Mouse (Mus musculus) cerebellum, postnatal 36 days (tissue): ENCODE measurements around the gene Ccdc9b.
A peak's percentile ranks its signal among the peaks of the same experiment; 100 is the strongest.

Source experiments
- DNase-seq, 2 experiments: peaks; one replicate each; pipeline ENCODE4 v3.0.0; 2021 to 2022; ENCODE audit warnings: mixed read lengths in 2 of 2

The Ccdc9b gene

DNA sequence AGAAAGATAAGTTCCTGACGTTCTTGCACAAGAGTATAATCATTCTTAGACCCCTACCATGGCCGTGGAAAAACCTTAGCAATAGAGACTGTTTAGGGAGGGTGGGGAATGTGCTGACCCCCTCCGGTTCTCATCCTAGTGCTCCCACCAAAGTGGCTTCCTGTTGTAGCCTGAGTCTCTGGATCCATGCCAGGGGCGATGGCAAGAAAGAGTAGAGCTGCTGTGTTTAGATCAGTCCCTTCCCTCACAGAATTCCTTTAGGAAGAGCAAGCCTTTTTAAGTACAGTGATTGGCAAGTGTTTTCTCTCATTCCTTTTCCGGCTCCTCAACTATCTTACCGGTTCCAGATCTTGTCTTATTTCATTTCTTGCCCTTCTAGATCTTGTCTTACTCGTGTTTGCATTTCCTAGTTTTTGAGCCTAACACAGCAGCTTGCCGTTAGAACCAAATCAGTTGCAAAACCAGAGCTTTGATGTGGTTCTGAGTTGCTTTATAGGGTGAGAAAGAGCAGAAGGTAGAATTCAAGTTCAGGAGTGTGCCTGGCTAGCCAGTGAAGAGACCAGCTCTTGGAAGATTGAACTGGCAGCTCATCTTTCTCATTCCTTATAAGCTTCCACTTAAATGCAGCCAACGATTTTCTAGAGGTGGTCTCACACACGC, 15.0 kb downstream of the Ccdc9b start:
- peak; percentile 49 to 50 for DNase-seq

DNA sequence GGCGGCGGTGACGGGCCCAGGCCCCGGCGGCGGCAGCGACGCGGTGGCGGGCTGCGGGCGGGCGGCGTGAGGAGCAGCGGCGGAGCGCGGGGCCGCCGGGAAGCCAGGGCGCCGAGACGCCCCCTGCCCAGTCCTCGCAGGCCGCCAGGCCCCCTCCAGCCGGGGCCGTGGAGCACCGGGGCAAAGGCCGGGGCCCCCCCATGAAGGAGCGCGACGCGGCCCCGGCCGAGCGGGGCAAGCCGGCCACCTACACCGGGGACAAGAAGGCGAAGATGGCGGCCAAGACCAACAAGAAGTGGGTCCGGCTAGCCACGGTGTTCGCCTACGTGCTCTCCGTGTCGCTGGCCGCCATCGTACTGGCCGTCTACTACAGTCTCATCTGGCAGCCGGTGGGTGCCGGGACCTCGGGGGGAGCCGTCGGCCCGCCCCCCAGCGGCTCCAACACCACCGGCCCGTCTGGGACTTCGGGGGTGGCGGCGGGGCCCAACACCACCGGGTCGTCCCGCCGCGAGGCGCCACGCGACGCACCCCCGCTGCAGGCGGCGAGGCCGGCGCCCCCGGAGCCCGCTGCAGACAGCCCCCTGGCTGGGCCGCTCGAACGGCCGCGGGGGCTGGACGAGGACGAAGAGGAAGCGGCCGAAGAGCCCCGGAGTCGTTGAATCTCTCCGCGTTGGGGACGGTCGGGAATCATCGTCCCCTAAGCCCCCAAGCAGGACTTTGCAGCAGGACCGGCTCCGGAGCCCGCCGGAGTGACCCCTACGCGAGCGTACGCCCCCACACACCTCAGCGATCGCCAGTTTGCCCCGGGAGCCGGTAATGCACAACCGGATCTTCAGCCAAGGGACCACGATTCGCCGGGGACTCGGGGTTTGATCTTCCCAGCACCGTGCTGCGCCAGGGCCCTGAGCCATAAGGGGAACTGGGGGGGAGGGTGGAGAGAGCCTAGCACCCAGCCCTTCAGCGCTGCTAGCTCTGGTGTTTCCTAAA, 16.3 kb downstream of the Ccdc9b start:
- DNase-seq = peak; percentile 47 to 54

DNA sequence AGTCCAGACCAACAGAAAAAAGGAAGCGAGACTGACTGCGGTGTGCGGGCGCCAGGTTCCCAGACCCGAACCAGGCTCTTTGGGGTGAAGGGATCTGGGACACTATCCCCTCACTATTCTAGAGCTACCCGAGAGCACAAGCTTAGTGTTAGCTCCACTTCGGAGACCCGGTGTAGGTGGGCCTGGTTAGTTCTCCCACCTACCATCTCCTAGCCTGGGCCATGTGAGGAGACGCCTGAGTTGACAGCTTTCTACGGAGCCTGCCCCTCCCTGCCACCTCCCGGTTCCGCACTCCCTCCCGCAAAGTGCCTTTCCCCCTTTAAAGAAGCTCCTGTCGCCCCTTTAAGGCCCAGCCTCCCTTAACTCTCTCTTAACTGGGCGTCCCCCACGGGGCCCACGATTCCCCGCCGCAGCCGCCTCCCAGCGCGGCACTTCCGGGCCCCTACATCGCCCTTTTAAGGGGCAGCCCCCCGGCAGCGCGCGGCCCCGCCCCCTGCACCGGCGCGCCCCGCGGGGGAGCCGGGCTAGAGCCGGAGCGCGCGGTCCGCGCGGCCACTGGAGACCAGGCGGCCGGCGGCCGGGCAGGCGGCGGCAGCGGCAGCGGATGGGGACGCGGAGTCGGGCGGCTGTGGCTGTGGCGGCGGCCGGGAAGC, 17.1 kb downstream of the Ccdc9b start, which contains the start of gene Inafm2:
Gene Inafm2, plus strand, starts transcription at position 527 of the 653 bp plus-strand sequence.
- DNase-seq = peak; percentile 86 to 92

DNA sequence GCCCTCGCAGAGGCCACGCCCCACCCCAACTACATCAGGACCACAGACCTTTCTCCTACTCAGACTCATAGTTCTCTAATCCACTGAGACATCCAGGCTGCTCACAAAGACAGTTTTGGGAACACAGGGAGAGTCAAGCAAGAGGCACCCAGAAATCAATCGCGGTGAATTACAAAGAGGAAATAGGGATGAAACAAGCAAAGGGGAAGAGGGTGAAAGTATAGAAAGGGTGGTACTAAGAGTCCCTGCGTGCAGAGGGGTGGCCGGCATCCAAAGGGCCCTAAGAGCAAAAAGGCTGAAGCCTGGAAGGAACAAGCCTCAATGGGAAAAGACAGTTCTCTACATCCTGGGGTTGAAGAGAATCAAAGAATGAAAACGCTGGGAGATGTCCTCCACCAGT, 17.8 kb downstream of the Ccdc9b start:
- DNase-seq = no peak

DNA sequence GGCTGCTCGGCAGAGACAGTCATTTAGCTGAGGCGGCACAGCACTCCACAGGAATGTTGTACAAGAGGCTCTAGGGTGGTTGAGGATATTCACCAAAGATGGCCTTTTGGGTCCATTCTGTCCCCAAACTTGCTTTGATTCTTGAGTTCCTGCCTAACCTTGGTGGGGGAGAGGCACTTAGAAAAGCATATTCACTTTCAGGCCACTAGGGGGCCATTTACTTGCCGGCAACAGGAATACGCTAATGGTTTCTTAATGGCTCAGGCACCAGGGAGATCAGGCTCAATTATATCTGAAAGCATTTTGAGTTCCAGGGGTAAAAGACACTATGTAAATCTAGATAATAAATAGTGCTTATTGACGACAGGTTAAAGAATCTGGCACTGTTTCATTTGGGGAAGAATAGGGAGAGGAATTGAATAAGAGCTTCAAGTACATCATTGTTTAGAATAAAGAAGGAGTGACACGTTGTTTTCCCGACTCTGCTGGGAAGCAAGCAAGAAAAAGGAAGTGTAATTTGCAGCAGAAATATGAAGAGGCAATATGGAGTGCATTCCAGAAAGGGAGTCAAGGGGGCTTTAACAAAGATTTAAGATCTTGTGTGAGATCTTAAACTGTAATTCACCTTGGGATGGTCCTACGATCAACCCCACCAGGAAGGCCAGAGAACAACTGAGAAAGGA, 19.1 kb downstream of the Ccdc9b start:
- DNase-seq = peak in 1 of 2 experiments; percentile 50

DNA sequence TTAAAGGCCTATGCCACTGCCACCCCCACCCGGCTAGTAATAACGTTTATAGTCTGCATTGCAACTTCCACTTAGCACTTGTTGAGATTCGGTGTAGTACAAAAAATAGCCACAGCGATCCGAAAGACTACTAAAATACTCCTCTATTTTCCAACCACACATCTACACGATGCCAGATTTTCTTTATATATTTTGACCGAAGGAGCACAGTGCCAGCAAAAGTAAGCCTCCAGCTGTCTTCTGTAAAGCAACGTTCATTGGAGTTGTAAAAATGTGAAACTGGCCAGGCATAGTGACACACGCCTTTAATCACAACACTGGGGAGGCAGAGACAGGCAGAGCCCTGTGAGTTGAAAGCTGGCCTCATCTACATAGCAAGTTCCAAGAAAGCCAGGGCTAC, 21.3 kb downstream of the Ccdc9b start:
- no peak for DNase-seq

DNA sequence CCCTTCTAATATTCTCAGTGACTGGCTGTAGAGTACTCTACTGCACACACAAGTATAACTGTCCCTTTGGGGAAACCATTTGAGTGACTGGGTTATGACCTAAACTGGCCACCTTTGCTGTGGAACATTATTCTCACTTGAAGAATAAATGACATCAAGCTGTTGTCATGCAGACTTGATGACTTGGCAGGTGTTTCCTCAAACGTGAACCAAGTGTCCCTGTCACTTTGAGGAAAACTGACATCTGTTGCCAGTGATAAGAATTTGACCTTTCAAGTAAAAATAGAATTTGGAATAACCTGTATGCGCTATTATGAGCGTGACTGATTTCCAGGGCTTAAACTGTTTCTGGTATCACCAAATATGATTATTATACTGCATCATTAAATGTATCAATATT, 22.1 kb downstream of the Ccdc9b start:
- no peak for DNase-seq

DNA sequence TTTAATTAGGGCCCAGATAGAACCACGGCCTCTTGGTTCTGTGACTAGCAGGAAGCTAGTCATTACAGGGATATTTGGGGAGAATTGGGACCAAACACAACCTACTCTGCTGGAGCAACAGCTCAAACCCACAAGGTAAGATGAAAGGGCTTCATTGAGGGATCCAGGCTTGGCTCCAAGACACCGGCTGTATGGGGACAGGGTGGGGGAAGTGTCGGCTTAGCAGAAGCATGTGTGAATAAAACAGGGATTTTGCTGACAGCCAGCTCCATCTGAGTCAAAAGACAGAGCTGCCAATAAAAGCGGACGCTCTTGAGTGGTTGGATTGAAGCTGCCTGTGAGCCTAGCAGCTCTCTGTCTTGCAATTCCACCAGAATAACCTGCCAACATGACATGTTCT, 29.1 kb downstream of the Ccdc9b start:
- DNase-seq = no peak

DNA sequence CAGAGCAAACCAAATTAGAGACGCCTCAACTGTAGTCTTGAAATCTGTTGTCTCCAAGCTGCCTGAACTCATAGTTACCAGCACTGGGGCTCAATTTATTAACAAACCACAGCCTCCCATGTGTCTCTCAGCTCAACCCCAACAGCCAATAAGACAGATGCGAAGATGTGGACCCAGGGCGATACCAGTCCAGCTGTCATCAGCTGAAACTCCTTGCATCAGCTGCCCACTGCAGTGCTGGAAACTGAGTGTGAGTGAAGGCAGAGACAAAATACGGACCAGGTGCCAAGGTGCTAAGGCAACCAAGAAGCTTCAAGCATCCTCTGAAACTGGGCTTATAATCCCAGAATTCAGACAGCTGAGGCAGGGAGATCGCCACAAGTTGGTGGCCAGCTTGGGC, 30.5 kb downstream of the Ccdc9b start:
- DNase-seq = no peak

DNA sequence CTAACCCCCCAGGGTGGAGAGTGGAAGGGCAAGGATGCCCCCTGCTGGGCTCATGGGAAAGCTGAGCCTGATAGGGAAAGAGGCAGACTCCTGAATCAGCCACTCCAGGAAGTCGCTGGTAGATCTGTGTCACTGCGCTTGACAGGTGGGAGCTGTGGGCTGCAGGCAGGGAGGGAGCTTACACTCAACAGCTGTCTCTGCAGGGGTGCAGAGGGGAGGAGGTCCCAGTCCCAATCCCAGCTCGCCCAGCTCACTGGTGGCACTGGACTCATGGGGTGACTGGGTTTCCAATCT, 31.9 kb downstream of the Ccdc9b start:
- peak in 1 of 2 experiments; percentile 29 for DNase-seq

DNA sequence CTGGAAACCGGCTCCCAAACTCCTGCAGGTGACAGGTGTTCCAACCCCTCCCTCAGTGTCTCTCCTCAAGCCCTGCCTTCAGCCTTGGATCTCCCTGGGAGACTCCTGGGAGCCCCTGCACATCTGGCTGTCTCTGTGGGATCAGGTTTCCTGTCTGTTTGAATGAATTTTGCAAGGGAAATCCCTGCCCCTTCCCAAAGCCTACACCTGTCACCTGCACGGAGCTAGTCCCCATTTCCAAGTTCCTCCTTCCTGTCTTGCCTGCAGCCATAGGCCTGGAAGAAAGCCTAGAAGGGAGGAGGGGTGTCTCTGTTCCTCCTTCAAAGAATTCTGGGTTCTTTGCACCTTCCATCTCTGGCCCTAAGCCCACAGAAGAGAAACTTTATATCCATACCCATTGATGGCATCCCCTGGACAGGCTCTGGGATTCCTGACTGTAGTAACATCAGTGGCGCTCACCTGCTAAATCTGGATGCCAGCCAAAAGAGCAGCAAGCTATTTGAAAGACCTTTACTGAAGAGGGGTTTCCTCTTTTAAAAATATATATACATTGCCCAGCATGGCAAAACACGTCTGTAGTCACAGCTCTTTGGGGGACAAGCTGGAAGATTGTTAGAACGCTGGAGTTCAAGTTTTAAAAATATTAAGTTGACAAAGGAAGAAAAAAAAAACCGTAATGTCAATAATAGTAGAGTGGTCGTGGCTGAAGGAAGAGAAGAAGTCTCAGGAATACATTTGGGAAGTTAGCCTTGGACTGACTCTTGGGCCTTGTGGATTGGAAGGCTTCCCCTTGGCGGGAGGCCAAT, 32.4 kb downstream of the Ccdc9b start:
- no peak for DNase-seq

DNA sequence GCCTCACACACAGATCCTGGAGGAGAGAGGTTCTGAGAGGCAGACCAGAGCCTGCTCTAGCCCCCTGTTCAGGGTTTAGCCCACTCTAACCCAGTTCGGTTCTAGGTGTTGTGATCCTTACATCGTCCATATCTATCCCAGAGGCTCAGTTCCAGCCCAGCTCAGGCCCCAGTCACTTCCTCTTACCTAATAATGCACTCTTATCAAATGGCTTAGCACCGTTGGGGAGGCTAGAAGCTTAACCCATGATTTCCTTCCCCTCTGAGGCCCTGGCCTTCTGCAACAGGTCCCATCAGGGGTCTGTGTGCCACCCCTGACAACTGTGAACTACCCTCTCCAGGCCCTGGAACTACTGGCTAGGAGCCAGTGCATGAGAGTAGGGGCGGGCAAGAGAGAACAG, 33.3 kb downstream of the Ccdc9b start:
- no peak for DNase-seq

DNA sequence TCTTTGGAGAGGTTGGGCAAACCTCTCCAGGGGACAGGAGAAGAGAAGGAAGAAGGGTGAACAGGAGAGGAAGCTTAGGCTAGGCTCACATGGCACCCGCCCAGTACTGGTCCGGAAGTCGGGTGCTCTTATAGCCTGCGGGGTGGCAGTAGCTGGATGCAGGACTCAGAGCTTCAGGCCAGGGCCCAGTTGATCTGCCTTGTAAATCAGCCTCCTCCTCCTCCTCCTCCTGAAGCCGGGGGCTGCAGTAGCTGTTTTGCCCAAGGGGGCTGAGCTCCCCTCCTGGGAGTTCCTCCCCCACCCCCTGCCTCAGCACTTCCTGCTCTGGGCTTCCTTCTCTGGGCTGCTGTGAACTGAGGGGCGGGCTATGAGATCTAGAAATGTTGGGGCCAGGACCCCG, 34.1 kb downstream of the Ccdc9b start, which contains the start of gene Plcb2:
Gene Plcb2, minus strand, starts transcription at position 102 of the 400 bp plus-strand sequence.
- no peak for DNase-seq

DNA sequence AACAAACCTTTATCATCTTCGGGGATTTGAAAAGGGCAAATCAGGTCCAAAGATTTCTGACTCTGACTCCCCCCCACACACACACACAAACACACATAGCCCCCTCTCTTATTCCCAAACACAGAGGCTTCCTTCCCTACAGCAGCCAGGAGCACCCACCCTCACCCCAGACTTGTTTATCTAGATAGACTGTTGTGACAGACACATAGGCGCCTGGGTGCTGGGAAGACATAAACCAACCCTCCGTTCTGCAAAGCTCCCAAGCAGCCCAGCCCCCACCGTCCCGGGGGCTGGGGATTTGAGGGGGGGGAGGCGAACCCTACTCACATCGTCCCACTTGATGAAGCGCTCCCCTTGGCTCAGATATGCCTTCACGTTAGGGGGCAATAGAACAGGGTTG, 34.5 kb downstream of the Ccdc9b start:
- no peak for DNase-seq

DNA sequence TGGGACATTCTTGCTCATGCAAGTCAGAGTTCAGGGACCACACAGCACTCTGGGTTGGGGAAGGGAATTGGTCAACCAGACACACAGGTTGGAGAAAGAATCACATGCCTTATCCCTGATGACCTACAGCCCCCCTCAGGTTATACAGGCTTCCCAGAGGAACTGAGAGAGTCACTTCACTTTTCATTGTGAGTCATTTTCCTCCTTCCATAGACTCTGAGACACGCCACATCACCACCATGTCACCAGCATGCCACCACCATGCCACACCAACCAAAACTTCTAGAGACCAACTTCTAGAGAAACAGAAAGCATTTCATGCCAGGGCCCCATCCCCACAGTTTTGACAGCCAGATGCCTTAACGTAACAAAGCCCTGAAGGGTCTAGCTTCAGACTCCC, 35.6 kb downstream of the Ccdc9b start:
- no peak for DNase-seq

DNA sequence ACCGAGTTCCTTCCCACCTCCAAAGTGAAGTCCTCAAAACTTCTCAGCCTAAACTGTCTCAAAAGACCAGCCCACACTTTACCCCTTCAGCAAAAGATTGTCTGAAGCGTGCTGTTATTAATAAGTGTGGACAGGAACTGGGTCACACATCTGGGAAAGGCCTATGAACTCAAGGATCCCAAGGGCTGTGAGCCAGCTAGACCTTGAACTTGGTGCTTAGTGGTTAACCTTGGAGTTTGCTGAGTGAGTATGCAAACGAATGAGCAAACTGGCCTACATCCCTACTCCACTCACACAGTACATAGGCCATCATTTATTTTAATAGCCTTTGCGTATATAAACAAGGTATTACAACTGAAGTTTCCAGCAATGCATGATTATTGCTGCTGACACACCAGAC, 37.0 kb downstream of the Ccdc9b start:
- no peak for DNase-seq

DNA sequence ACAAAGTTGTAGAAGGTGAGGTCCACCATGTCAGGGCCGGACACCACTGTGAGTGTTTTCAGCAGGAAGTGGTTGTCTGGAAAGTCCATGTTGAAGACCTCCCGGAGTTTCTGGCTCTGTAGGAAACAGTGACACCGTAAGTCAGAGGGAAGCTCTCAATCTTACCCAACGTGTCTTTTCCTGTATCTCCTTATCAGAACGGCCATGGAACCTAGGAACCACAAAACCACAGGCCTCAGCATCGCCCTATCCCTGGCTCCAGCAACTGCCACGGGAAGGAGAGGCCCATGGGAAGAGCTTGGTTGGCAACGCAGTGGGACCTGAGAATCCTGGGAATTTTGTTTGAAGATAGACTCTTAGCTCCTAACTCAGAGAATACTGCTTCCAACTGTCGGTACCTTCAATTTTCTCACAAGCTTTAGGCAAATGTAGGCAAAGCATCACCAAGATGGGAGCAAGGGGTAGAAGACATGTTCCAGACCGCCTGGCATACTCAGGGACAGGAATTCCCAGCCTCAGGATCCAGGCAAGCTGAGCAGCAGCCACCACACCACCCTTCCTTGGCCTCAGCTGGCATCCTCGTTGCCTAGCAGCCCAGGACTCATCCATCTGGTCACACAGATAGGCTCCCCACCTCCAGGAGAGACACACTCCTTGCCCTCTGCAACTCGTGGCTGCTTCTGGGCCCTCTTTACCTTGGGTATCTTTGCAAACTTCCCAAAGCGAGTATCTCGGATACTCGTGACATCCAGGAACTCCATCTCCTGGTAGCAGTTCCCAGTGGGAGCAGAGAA, 38.6 kb downstream of the Ccdc9b start:
- DNase-seq = no peak

DNA sequence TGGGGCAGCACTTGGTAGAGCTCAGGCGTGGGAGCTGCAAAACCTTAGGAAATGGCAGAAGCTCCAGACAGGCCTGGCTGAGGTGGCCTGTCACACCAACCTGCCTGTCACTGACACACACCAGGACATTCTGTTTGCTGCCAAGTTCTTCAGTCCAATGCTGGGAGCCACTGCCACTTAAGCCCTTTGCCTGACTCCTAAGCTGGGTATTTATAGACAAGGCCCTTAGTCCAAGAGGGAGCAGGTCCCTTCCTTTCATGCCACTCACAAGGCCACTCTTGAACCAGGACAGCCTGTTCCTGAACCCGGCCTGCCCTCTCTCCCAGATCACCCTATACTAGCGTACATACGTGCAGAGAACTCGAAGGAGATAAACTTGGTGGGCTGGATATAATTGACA, 45.8 kb downstream of the Ccdc9b start:
- DNase-seq = peak in 1 of 2 experiments; percentile 16

DNA sequence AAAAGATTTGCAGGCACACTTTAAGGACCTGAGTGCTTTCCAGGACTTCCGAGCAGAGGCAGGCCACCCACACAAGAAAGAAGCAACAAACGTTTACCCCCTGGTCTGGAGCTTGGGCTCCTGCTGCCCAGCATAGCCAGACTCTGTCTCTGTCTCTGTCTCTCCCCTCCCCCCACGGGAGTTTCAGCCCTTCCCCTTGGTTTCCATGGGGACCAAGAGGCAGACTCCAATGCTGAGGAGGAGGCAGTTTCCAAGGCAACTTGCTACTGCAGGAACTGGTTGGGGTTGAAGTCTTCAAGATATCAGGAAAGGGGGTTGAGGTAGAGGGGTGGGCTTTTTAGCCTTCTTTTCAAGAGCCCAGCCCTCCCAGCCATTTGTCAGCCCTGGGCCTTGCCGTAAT, 48.2 kb downstream of the Ccdc9b start:
- DNase-seq = no peak

DNA sequence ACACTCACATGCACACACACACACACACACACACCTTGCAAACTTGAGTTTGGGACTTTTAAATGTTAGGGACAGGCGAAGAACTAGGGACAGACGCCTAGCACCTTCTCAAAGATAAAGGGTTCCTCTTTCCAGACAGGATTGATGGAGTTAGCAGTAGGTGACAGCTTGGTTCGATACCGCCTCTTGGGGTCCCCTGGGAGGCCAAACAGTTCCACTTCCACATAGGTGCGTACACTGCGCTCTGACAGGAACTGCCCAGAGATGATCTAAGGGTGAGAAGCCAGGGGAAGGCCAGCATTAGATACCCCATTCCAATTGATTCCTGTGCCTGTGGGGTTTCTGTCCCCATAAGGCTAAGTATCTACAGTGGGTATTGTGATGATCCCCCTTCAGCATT, 48.8 kb downstream of the Ccdc9b start:
- no peak for DNase-seq

DNA sequence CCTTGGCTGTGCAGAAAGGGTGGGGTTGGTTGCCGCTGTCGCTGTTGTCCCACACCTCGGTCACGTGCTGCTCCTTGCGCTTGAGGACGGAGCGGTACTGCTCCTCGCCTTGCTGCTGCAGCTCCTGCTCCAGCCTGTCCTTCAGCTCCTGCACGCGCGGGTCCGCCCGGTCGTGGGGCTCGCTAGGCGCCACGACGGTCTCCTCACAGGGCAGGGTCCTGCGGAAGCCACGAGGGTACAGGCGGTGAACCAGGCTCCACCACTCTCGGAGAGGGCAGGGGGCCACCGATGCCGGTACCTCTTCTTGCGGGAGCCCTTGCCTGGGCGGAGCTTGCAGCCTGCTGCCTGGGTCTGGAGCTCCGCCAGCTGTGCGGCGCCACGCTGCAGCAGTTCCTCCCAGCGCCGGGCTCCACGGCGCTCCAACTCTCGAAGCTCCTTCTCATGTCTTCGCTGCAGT, 51.4 kb downstream of the Ccdc9b start:
- peak; percentile 16 to 43 for DNase-seq
